Mouse (Mus musculus): ENCODE results near the gene Aebp1.

Aebp1 gene

GRCm38 (mm10) chr11:5893807-5894206 lies 32.1 kb downstream of the Aebp1 start:
- no peak for DNase-seq (ENCODE audit: low read depth)

- DNase-seq (ENCODE audit: low read depth): peak; percentile 25
Measured at GRCm38 (mm10) chr11:5897230-5897629, 35.5 kb downstream of the Aebp1 start.

- DNase-seq (ENCODE audit: low read depth): no peak
Measured at GRCm38 (mm10) chr11:5897839-5898238, 36.1 kb downstream of the Aebp1 start.

DNA sequence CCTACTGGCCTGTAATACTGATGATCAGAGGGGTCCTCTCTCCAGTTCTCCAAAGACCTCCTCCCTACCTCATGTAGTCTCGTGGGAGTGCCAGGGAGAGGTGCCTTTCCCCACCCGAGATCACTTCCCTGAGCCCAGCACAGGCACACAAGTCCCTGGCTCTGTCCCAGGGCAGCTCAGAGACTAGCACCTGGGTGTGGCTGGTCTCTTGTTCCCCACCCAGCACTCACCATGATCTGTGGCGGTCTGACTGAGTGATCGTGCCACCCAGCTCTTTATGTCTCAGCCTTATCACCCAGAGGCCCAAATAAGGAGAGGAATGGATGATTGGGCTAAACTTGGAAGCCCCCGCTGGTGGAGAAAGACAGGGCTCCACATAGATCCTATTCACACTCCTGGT lies 36.8 kb downstream of the Aebp1 start, which contains the start of gene Myl7:
Gene Myl7 (minus strand): TSS at position 252 of the 400 bp plus-strand sequence.
- no peak for DNase-seq (ENCODE audit: low read depth)

DNA sequence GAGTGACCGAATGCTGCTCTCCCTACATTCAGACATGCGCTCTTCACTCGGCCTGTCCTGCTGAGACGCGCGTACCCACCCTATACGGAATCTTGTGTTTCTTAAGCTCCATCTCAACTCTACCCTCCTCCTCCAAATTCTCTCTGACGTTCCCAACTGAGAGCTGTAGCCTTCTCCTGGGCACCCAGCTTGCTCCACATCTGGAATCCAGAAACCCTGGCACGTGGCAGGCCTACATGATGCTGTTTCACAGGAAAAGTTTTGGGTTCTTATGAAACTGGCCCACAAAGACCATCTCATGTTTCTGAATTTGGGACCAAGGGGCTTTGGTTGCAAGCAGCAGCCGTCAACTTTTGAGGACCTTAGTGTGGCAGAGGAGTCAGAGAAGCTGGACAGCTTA lies 37.5 kb downstream of the Aebp1 start:
- DNase-seq (ENCODE audit: low read depth): no peak

DNA sequence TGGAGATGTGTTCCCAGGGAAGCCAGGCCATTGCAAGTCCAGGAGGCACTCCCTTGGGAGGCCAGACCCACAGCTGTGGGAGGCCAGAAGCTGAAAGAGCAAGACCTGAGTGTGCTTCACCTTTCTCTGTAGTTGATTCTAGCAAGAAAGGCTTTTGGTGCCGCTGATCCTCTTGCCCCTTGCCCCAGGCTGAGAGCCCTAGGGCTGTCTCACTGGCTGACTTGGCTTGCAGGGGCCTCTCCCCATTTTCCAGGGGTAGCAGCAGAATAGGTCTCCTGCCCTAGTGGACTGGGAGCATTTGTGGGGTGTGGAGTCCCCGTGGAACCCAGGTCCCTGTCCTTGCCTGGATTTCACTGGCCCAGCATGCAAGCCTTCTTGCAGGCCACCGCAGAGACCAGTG lies 39.6 kb downstream of the Aebp1 start:
- no peak for DNase-seq (ENCODE audit: low read depth)

DNA sequence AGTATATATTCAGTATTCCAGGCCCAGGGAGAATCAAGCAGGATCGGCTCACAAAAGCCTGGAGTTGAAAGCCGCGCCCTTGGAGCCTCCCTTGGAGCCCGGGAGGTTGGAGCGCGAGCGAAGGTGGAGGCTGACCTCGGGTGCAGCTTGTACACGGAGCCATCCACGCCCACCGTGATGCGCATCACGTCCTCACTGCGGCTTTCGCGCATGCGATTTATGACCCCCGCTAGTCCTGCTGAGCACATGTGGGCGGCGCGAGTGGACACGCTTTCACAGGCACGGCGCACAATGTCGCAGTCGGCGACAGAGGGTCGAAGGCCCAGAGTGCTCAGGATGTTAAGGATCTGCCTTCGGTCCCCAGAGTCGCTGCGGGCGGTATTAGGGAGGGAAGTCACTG lies 40.2 kb downstream of the Aebp1 start:
- no peak for DNase-seq (ENCODE audit: low read depth)

DNA sequence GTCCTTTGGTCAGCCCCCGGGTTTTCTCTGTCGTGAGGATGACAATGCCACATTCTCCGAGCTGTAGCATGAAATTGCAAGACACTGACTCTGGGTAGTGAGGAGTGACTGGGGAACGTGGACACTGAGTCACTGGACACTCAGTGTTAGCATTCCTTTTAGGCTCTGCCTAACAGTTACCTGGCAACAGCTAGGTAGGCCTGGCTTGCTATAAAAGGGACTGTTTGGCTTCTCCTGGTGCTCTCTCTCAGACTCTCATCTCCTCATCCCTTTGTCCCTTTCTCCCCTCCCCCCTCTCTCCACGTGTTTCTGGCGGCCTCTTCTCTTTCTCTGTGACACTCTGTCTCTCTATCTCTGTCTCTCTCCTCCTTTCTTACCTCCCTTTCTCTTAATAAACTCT lies 40.6 kb downstream of the Aebp1 start:
- no peak for DNase-seq (ENCODE audit: low read depth)

- no peak for DNase-seq (ENCODE audit: low read depth)
Measured at GRCm38 (mm10) chr11:5903844-5904243, 42.1 kb downstream of the Aebp1 start.

DNA sequence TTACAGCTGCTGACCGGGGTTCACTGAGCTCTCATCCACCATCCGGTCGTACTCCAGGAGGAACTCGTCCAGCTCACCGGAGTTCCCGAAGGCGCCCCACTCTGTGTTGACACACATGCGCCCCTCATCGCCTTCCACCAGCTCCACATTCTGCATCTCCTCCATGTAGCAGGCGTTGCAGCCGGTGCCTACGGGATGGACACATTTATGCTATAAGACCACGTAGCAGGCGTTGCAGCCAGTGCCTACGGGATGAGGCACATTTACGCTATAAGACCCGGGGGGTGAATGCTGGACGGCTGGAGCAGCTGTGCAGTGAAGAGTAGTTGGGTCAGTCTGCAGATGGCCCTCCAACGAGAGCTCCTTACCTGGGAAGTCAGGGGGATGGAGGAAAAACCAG lies 42.6 kb downstream of the Aebp1 start:
- no peak for DNase-seq (ENCODE audit: low read depth)

DNA sequence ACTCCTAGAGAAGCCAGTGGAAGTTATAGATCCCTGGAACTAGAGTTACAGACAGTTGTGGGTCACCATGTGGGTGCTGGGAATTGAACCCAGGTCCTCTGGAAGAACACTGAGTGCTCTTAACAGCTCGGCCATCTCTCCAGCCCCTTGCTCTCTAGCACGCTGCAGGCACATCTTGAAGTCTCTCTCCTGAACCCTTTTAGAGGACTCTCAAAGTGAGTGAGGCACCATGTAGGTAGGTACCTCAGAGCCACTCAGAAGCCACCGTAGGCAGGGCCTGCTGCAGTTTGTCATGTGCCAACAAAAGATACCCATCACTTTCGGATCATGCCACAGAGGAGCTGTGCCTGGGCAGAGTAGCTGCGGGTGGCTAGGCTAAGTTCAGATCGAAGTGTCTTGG lies 43.1 kb downstream of the Aebp1 start:
- no peak for DNase-seq (ENCODE audit: low read depth)

GRCm38 (mm10) chr11:5905778-5906518 lies 44.2 kb downstream of the Aebp1 start:
- DNase-seq (ENCODE audit: low read depth): no peak

- no peak for DNase-seq (ENCODE audit: low read depth)
Measured at GRCm38 (mm10) chr11:5907096-5907495, 45.3 kb downstream of the Aebp1 start.

GRCm38 (mm10) chr11:5908642-5909041 lies 46.9 kb downstream of the Aebp1 start:
- no peak for DNase-seq (ENCODE audit: low read depth)

DNA sequence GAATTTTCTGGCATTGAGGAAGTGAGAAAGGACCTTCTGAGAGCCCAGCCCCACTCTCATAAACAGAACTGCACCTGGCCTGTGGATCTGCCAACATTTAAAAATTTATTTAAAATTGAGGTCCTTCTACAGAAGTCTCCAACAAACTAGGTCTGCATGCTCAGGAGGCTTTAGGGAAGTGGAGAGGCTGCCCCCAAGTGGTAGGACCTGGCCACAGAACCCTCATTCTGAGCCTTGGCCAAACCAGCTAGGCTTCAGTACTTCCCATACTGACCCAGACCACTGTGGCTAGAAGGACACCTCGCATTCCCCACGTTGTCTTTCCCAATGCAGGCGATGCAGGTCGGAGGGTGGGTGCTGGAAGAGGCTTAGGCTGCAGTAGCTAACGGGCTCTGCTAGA lies 50.9 kb downstream of the Aebp1 start:
- DNase-seq (ENCODE audit: low read depth): peak; percentile 44

DNA sequence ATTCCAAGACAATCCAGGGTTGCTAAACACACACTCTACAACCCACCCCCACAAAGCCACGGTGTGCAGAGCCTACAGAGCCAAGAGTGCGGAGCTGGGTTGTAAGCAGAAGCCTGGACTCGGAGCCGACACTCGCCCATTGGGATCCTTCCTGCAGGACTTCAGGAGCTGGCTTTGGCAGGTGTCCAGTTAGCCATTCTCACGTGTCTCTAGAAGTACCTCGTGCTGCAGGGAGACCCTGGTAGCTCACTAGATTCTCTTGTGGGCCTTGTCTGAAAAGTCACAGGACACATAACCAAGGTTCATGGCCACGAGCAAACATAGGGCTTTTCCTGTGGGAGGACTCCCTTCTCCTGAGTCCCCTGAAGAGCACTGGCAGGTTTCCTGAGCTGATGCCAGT lies 51.5 kb downstream of the Aebp1 start:
- no peak for DNase-seq (ENCODE audit: low read depth)

DNA sequence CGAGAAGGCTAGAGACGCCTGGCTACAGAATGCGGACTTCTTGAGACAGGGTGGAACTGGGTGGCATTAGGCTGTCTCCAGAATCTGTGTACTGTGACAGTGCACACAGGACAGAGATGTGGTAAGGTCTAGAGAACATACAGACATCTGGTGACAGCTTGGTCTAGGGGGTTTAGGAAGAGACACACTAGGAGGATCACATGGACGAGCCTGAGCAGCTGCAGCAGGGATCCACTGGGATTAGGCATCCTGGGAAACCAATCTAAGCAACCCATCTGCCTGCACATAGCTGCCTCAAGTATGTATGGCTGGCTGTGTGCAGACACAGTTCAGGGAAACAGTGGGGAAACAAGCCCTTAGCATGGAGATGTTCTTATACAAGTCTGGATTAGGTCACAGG lies 52.2 kb downstream of the Aebp1 start:
- no peak for DNase-seq (ENCODE audit: low read depth)

GRCm38 (mm10) chr11:5914940-5915339 lies 53.2 kb downstream of the Aebp1 start:
- no peak for DNase-seq (ENCODE audit: low read depth)

DNA sequence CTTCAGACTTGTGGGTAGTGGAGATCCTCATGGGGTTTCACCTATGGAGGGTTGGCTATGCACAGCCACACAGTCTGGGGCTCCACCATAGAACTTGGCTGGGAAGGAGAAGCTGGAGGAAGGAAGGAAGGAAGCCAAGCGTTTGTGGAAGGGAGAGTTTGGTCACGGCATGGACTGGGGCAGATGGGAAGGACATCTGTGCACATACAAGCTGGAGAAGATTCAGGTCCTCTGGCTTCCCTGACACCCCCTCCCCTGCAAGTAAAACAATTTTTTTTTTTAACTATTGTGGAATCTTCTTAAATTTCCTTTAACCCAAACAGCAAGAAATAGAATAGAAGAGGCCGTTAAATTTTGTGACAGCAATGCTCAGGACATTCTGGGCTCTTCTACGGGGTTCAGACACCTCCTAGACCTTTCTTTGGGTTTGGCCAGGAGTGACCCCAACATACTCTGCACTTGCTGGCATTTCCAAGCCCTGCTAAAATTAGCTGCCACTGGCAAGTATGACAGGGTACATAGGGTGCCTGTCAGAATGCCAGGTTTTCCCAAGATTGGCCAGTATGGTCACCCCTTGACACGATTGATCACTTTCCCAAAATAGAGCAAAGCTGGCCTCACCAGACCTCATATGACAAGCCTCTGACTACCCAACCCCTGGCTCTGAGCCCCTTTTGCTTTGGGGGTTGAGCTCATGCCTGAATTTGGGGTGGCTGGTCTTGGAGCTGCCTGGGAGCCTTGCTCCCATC lies 53.9 kb downstream of the Aebp1 start:
- DNase-seq (ENCODE audit: low read depth): no peak

DNA sequence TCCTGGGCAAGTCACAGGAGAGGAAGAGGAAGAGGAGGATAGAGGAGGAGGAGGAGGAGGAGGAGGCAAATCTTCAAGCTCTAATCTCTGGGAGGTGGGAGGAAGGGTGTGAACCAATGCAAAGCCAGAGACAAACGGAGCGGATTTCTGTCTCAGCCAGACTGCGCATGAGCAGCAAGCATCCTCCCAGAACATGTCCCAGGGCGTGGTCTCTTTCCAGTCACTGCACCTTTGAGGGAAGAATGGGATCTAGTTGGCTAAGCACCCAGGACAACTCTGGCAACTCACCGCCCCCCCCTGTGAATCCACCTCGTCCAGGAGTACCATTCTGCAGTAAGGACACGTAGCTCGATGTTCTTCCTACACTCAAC lies 54.4 kb downstream of the Aebp1 start:
- no peak for DNase-seq (ENCODE audit: low read depth)

- no peak for DNase-seq (ENCODE audit: low read depth)
Measured at GRCm38 (mm10) chr11:5918111-5918510, 56.4 kb downstream of the Aebp1 start.

GRCm38 (mm10) chr11:5919606-5920005 lies 57.9 kb downstream of the Aebp1 start:
- DNase-seq (ENCODE audit: low read depth): no peak

DNA sequence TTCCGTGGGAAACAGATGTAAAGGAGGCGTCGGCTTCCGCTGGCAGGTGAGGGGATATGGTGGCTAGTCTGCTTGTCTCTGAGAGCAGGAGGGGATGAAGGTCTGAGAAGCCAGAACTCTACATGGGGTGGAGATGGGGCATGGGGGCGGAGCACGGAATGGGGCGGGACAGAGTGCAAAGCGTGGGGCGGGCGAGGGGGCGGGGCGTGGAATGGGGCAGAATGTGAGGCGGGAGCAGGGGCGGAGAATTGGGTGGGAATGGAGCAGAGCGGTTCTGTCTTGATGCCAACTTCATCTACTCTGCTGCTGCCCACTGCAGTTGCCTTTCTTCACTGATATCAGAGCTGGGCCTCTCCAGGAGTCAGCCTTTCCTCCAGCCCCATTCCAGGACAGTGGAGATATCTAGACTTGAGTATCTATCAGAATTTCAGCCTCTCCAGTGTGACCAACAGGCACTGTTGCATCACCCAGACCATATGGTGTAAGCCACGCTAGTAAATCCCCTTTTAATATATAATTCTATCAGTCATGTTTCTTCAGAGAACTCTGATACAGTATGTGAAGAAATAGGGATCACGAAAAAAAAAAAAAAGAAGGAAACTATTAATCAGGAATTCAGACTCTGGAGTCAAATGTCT lies 58.7 kb downstream of the Aebp1 start:
- peak; percentile 57 for DNase-seq (ENCODE audit: low read depth)

All from induced T-regulatory cell, adult 2 months (primary cell).